Mouse (Mus musculus) limb, embryonic 11.5 days (tissue): ENCODE results near the gene Galk1. TPM values are rescaled to one million over a fixed set of nuclear protein-coding genes. Genes with fewer than 3 reads are reported as not detected.
A peak's percentile ranks its signal among the peaks of the same experiment; 100 is the strongest.

Experiments
- ATAC-seq: fragments of 200-750 bp; cut with Nextera tagmentation; 2 replicates; pipeline ENCODE4 v1.8.0; 2017; ENCODE audit warnings: low read depth; ENCODE audit not compliant: insufficient number of reproducible peaks, low FRiP score, low TSS enrichment
- DNase-seq: peaks from one replicate; pipeline ENCODE4 v3.0.0-alpha.2; 2015; ENCODE audit warnings: low spot score
- H3K27ac ChIP-seq: fragments of 300-500 bp; sonication (generic); replicated peaks from 2 replicates; pipeline ENCODE4 v1.5.1; 2014; ENCODE audit warnings: low read depth, mild to moderate bottlenecking, low read length
- H3K27me3 ChIP-seq: fragments of 300-500 bp; sonication (generic); 2 replicates; pipeline ENCODE4 v1.6.1; 2014; ENCODE audit warnings: mild to moderate bottlenecking, low read length, mixed read lengths; ENCODE audit not compliant: control insufficient read depth, insufficient read depth
- H3K36me3 ChIP-seq: fragments of 300-500 bp; sonication (generic); 2 replicates; pipeline ENCODE4 v1.6.1; 2014; ENCODE audit warnings: mild to moderate bottlenecking, low read length, moderate library complexity, mixed read lengths; ENCODE audit not compliant: control insufficient read depth, insufficient read depth
- H3K4me1 ChIP-seq: fragments of 300-500 bp; sonication (generic); 2 replicates; pipeline ENCODE4 v1.6.1; 2014; ENCODE audit warnings: low read length, mixed read lengths; ENCODE audit not compliant: control insufficient read depth, insufficient read depth
- H3K4me2 ChIP-seq: fragments of 300-500 bp; sonication (generic); 2 replicates; pipeline ENCODE4 v1.6.1; 2014; ENCODE audit warnings: low read depth, mild to moderate bottlenecking, moderate library complexity; ENCODE audit not compliant: severe bottlenecking
- H3K4me3 ChIP-seq: fragments of 300-500 bp; sonication (generic); 2 replicates; pipeline ENCODE4 v1.5.1; 2014; ENCODE audit warnings: low read depth, low read length
- H3K9ac ChIP-seq: fragments of 300-500 bp; sonication (generic); 2 replicates; pipeline ENCODE4 v1.6.1; 2014; ENCODE audit warnings: mild to moderate bottlenecking, low read length
- H3K9me3 ChIP-seq: fragments of 300-500 bp; sonication (generic); 2 replicates; pipeline ENCODE4 v1.6.1; 2016; ENCODE audit warnings: low read length; ENCODE audit not compliant: control insufficient read depth
- WGBS: fragments of 180-500 bp; shearing (Covaris S2); extraction: QIAGEN DNeasy Blood & Tissue Kit; methylation state at CpG from one replicate; pipeline ENCODE4 v1.1.7; 2014; 5-methylcytosine and 5-hydroxymethylcytosine counted together
- polyA plus RNA-seq: library from polyadenylated mRNA; unstranded; fragments of >200 nt; fragmentation: Nextera tagmentation; extraction: Ambion mirVana; gene quantifications from 2 replicates; pipeline ENCODE4 v1.2.1, GENCODE M21; 2014

Galk1 gene
- polyA plus RNA-seq, 1 experiment from 2014 or later: 168 TPM

GRCm38 (mm10) chr11:116004840-116005700 lies 7.4 kb downstream of the Galk1 start:
- H3K9me3 ChIP-seq: no peaks in the 10 kb centered on the region
- H3K27me3 ChIP-seq: no peaks in the 10 kb centered on the region
- peak overlapping the region; percentile 65 for H3K4me2 ChIP-seq
- peak overlapping the region; percentile 21 for H3K4me3 ChIP-seq
- H3K4me1 ChIP-seq: peaks cover 14% of the 10 kb centered on the region; the same call in 1 of the 2 replicates
- 5% methylated on average over 54 of the region's 54 CpGs for whole genome bisulfite sequencing
- DNase-seq (peak; percentile 89), ATAC-seq (peak; percentile 40; the same call in 1 of the 2 replicates)
- peak overlapping the region; percentile 10; the same call in 1 of the 2 replicates for H3K27ac ChIP-seq
- H3K9ac ChIP-seq: peak overlapping the region; percentile 35
- H3K36me3 ChIP-seq: peaks cover 1% of the 10 kb centered on the region; the same call in 1 of the 2 replicates

- Histone ChIP-seq H3K9me3 (no peaks in the 10 kb centered on the region), H3K27ac (no peak overlapping the region; the same call in 1 of the 2 replicates), H3K27me3 (peaks cover 4% of the 10 kb centered on the region; the same call in 1 of the 2 replicates), H3K4me1 (peaks cover 14% of the 10 kb centered on the region; the same call in 1 of the 2 replicates), H3K4me2 (peak overlapping the region; percentile 65), H3K9ac (peak overlapping the region; percentile 35), H3K4me3 (peak overlapping the region; percentile 21), H3K36me3 (no peaks in the 10 kb centered on the region; the same call in 1 of the 2 replicates)
- DNase-seq (no peak), ATAC-seq (no peak)
- 46% methylated on average over 8 of the region's 8 CpGs for WGBS
Observed at GRCm38 (mm10) chr11:116004186-116004823, 8.2 kb downstream of the Galk1 start.

DNA sequence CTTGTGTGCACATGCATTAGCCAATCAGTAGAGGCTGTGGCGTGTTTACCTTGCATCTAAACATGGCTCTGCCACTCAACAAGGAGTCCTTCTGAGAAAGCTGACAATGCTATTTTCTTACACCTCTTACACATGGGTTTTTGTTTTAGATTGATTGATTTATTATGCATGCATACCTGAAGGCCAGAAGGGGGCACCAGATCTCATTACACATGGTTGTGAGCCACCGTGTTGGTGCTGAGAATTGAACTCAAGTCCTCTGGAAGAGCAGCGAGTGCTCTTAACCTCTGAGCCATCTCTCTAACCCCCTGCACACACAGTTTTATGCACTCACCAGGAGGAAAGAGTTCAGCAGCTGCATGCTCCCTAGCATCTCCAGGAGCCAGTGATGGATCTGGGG lies 9.6 kb downstream of the Galk1 start:
- WGBS: 79% methylated on average over 3 of the region's 3 CpGs
- DNase-seq (no peak), ATAC-seq (no peak)
- H3K36me3 ChIP-seq: no peaks in the 10 kb centered on the region; the same call in 1 of the 2 replicates
- no peak overlapping the region for H3K9ac ChIP-seq
- H3K27ac ChIP-seq: no peak overlapping the region
- H3K4me1 ChIP-seq: peaks cover 12% of the 10 kb centered on the region; the same call in 1 of the 2 replicates
- H3K9me3 ChIP-seq: no peaks in the 10 kb centered on the region
- H3K27me3 ChIP-seq: peaks cover 4% of the 10 kb centered on the region; the same call in 1 of the 2 replicates
- H3K4me3 ChIP-seq: no peak overlapping the region
- no peak overlapping the region for H3K4me2 ChIP-seq

DNA sequence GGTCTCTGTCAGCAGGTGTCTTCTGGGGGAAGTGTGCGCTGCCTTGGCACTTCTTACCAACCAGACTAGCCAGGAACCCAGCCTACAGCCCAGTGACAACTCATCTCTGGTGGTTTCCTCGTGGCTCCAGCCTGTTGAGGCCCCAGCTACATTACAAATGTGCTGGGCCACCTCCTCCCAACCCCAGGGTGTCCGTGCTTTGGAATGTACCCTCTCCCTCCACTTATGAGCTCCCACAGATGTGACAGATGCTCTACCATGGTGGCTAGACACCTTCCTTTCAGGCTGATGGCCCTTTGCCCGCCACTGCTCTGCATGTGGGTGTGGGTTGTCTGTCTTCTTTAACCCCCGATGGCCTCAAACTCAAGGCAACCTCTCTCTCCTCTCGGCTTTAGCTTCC lies 10.8 kb downstream of the Galk1 start:
- Histone ChIP-seq H3K9ac (no peak overlapping the region), H3K4me2 (no peak overlapping the region), H3K9me3 (no peaks in the 10 kb centered on the region), H3K4me1 (peaks cover 12% of the 10 kb centered on the region; the same call in 1 of the 2 replicates), H3K27ac (no peak overlapping the region), H3K27me3 (peaks cover 4% of the 10 kb centered on the region; the same call in 1 of the 2 replicates), H3K36me3 (no peaks in the 10 kb centered on the region), H3K4me3 (no peak overlapping the region)
- DNase-seq (no peak), ATAC-seq (no peak)
- WGBS: 67% methylated on average over 6 of the region's 6 CpGs

DNA sequence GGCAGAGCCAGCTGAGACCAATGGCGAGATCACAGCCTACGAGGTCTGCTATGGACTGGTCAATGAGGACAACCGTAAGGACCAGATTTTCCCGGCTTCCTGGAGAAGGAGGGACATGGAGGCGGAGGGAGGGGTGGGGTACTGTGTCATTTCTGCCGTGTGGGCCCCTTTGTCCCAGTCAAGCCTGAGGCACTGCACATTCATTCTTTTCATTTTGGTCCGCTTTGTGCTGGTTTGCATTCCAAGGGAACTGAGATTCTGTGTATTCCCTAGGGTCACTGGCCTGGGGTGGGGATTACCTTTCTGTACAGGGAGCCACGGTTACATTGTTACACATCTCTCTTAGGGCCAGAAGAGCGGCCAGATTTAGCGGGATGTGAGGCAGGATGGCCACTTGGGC lies 11.9 kb downstream of the Galk1 start:
- Histone ChIP-seq H3K9ac (no peak overlapping the region), H3K9me3 (no peaks in the 10 kb centered on the region), H3K36me3 (no peaks in the 10 kb centered on the region), H3K4me3 (no peak overlapping the region), H3K4me1 (peaks cover 9% of the 10 kb centered on the region; the same call in 1 of the 2 replicates), H3K4me2 (no peak overlapping the region), H3K27me3 (peaks cover 4% of the 10 kb centered on the region; the same call in 1 of the 2 replicates), H3K27ac (no peak overlapping the region)
- no peak for ATAC-seq
- WGBS: 60% methylated on average over 10 of the region's 10 CpGs
- no peak for DNase-seq

- DNase-seq: peak; percentile 78
- Histone ChIP-seq H3K4me2 (no peak overlapping the region), H3K36me3 (no peaks in the 10 kb centered on the region), H3K27me3 (peaks cover 4% of the 10 kb centered on the region; the same call in 1 of the 2 replicates), H3K4me3 (no peak overlapping the region), H3K27ac (no peak overlapping the region), H3K9ac (no peak overlapping the region), H3K9me3 (no peaks in the 10 kb centered on the region), H3K4me1 (peaks cover 4% of the 10 kb centered on the region; the same call in 1 of the 2 replicates)
- ATAC-seq: no peak
- WGBS: 16% methylated on average over 14 of the region's 14 CpGs
Observed at GRCm38 (mm10) chr11:115999538-116000143, 12.9 kb downstream of the Galk1 start.

GRCm38 (mm10) chr11:115999027-115999426 lies 13.5 kb downstream of the Galk1 start:
- Histone ChIP-seq H3K4me2 (no peak overlapping the region), H3K4me3 (no peak overlapping the region), H3K4me1 (no peaks in the 10 kb centered on the region), H3K36me3 (no peaks in the 10 kb centered on the region), H3K27me3 (peaks cover 4% of the 10 kb centered on the region; the same call in 1 of the 2 replicates), H3K27ac (no peak overlapping the region), H3K9ac (no peak overlapping the region), H3K9me3 (no peaks in the 10 kb centered on the region)
- DNase-seq: no peak
- WGBS: 88% methylated on average over 7 of the region's 7 CpGs
- ATAC-seq: no peak

DNA sequence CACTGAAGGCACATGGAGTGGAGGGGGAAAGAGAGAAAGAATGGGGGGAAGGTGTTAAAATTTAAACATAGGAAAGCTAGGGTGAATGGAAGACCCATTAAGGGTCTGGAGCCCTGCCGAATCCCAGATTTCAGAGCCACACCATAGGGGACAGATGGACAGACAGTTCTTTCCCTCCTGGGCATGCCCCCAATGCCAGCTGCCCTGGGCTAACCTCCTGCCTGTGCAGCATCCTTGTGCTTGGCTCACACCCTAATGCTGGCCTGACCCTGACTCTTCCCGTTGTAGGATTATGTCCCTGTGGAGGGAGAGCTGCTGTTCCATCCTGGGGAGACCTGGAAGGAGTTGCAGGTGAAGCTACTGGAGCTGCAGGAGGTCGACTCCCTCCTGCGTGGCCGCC lies 14.9 kb downstream of the Galk1 start:
- no peak overlapping the region for H3K27ac ChIP-seq
- no peak overlapping the region for H3K9ac ChIP-seq
- no peaks in the 10 kb centered on the region for H3K36me3 ChIP-seq
- no peak overlapping the region for H3K4me3 ChIP-seq
- H3K4me2 ChIP-seq: no peak overlapping the region
- DNase-seq: no peak
- 62% methylated on average over 5 of the region's 5 CpGs for WGBS
- H3K9me3 ChIP-seq: no peaks in the 10 kb centered on the region
- no peak for ATAC-seq
- peaks cover 4% of the 10 kb centered on the region; the same call in 1 of the 2 replicates for H3K27me3 ChIP-seq
- no peaks in the 10 kb centered on the region for H3K4me1 ChIP-seq
